Mouse (Mus musculus): ENCODE measurements around the gene Upf1. TPM values are rescaled to one million over a fixed set of nuclear protein-coding genes. Genes with fewer than 3 reads are reported as not detected.

Upf1 gene
- polyA plus RNA-seq, 1 experiment from 2014 or later: 11.3 TPM

DNA sequence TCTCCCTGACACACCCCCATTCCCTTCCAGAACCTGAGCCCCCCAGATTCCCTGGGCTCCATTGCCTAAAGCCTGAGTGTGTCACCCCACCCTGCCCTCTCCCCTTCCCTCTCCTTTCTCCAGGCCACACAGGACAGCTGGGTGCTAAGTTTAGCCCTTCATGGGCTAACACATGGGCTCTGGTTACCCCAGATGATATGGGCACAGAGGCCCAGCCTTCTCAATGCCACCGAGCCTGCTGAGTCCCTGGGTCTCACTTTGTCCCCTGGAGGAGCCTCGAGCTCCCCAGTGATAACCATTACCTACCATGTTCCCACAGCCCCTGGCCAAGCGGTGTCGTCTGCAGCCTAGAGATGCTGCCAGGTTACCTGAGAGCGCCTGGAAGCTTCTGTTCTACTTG is 35.2 kb downstream of the Upf1 start:
- Histone ChIP-seq H3K27me3 (ENCODE audit: control insufficient read depth, insufficient read depth, low read depth, low read length) (no peaks in the 10 kb centered on the region), H3K27ac (ENCODE audit: low read length) (peak overlapping the region; percentile 97), H3K4me2 (ENCODE audit: low read length) (peak overlapping the region; percentile 61), H3K4me3 (ENCODE audit: low read depth, low read length) (peak overlapping the region; percentile 78; the same call in 1 of the 2 replicates), H3K36me3 (ENCODE audit: control insufficient read depth, insufficient read depth, low read length) (peaks cover 9% of the 10 kb centered on the region), H3K9ac (ENCODE audit: low read depth, low read length) (no peak overlapping the region), H3K9me3 (replicated peaks; ENCODE audit: control insufficient read depth, low read length, poor library complexity, severe bottlenecking) (no peaks in the 10 kb centered on the region), H3K4me1 (ENCODE audit: control insufficient read depth, insufficient read depth, low read length) (peaks cover 22% of the 10 kb centered on the region)
- 86% methylated on average over 5 of the region's 5 CpGs for WGBS
- no peak for ATAC-seq

GRCm38 (mm10) chr8:70316511-70317504 is 36.3 kb downstream of the Upf1 start:
- peak; percentile 88 for ATAC-seq
- H3K4me2 ChIP-seq (ENCODE audit: low read length): peak overlapping the region; percentile 61
- WGBS: 10% methylated on average over 15 of the region's 15 CpGs
- H3K4me1 ChIP-seq (ENCODE audit: control insufficient read depth, insufficient read depth, low read length): peaks cover 22% of the 10 kb centered on the region
- H3K27ac ChIP-seq (ENCODE audit: low read length): peak overlapping the region; percentile 97
- H3K27me3 ChIP-seq (ENCODE audit: control insufficient read depth, insufficient read depth, low read depth, low read length): no peaks in the 10 kb centered on the region
- peak overlapping the region; percentile 88 for H3K9ac ChIP-seq (ENCODE audit: low read depth, low read length)
- no peaks in the 10 kb centered on the region for H3K9me3 ChIP-seq (replicated peaks; ENCODE audit: control insufficient read depth, low read length, poor library complexity, severe bottlenecking)
- H3K4me3 ChIP-seq (ENCODE audit: low read depth, low read length): peak overlapping the region; percentile 78
- peaks cover 12% of the 10 kb centered on the region for H3K36me3 ChIP-seq (ENCODE audit: control insufficient read depth, insufficient read depth, low read length)

- Histone ChIP-seq H3K36me3 (ENCODE audit: control insufficient read depth, insufficient read depth, low read length) (peaks cover 21% of the 10 kb centered on the region), H3K9me3 (replicated peaks; ENCODE audit: control insufficient read depth, low read length, poor library complexity, severe bottlenecking) (no peaks in the 10 kb centered on the region), H3K4me2 (ENCODE audit: low read length) (peak within 1 kb of the TSS; percentile 61), H3K4me1 (ENCODE audit: control insufficient read depth, insufficient read depth, low read length) (peaks cover 22% of the 10 kb centered on the region), H3K9ac (ENCODE audit: low read depth, low read length) (peak within 1 kb of the TSS; percentile 88), H3K4me3 (ENCODE audit: low read depth, low read length) (peak within 1 kb of the TSS; percentile 78), H3K27me3 (ENCODE audit: control insufficient read depth, insufficient read depth, low read depth, low read length) (no peaks in the 10 kb centered on the region), H3K27ac (ENCODE audit: low read length) (peak within 1 kb of the TSS; percentile 97)
- peak; percentile 59 for ATAC-seq
- WGBS: 1% methylated on average over 66 of the region's 66 CpGs
Observed at GRCm38 (mm10) chr8:70315624-70316510, 37.2 kb downstream of the Upf1 start, which contains the start of gene Cers1. Cers1 (plus strand) TSS chr8:70315775.

- H3K4me3 ChIP-seq (ENCODE audit: low read depth, low read length): no peak overlapping the region
- no peaks in the 10 kb centered on the region for H3K27me3 ChIP-seq (ENCODE audit: control insufficient read depth, insufficient read depth, low read depth, low read length)
- peaks cover 21% of the 10 kb centered on the region for H3K36me3 ChIP-seq (ENCODE audit: control insufficient read depth, insufficient read depth, low read length)
- peaks cover 22% of the 10 kb centered on the region for H3K4me1 ChIP-seq (ENCODE audit: control insufficient read depth, insufficient read depth, low read length)
- H3K27ac ChIP-seq (ENCODE audit: low read length): no peak overlapping the region
- no peak overlapping the region for H3K9ac ChIP-seq (ENCODE audit: low read depth, low read length)
- no peak for ATAC-seq
- no peak overlapping the region for H3K4me2 ChIP-seq (ENCODE audit: low read length)
- H3K9me3 ChIP-seq (replicated peaks; ENCODE audit: control insufficient read depth, low read length, poor library complexity, severe bottlenecking): no peaks in the 10 kb centered on the region
- WGBS: 88% methylated on average over 2 of the region's 2 CpGs
Observed at GRCm38 (mm10) chr8:70313399-70313798, 39.7 kb downstream of the Upf1 start.

DNA sequence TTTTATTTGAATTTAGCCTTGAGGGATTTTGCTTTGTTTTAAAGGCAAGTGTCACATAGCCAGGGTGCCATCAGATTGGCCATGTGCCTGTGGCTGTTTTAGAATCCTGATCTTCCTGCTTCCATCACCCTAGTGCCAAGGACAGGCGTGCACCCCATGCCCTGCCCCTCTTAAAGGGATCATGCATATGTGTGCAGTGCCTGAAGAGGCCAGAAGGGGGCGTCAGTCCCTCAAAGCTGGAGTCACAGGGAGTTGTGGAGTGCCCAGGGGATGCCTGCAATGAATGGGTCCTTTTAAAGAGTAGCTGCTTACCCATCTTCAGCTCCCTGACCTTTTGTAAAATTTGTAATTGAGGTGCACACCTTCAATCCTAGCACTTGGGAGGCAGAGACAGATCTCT is 43.8 kb downstream of the Upf1 start:
- H3K27ac ChIP-seq (ENCODE audit: low read length): no peak overlapping the region
- no peak for ATAC-seq
- H3K27me3 ChIP-seq (ENCODE audit: control insufficient read depth, insufficient read depth, low read depth, low read length): no peaks in the 10 kb centered on the region
- no peak overlapping the region for H3K9ac ChIP-seq (ENCODE audit: low read depth, low read length)
- no peaks in the 10 kb centered on the region; the same call in 1 of the 2 replicates for H3K4me1 ChIP-seq (ENCODE audit: control insufficient read depth, insufficient read depth, low read length)
- 30% methylated on average over 2 of the region's 2 CpGs for WGBS
- H3K4me2 ChIP-seq (ENCODE audit: low read length): no peak overlapping the region
- H3K36me3 ChIP-seq (ENCODE audit: control insufficient read depth, insufficient read depth, low read length): peaks cover 33% of the 10 kb centered on the region
- no peak overlapping the region for H3K4me3 ChIP-seq (ENCODE audit: low read depth, low read length)
- H3K9me3 ChIP-seq (replicated peaks; ENCODE audit: control insufficient read depth, low read length, poor library complexity, severe bottlenecking): no peaks in the 10 kb centered on the region

DNA sequence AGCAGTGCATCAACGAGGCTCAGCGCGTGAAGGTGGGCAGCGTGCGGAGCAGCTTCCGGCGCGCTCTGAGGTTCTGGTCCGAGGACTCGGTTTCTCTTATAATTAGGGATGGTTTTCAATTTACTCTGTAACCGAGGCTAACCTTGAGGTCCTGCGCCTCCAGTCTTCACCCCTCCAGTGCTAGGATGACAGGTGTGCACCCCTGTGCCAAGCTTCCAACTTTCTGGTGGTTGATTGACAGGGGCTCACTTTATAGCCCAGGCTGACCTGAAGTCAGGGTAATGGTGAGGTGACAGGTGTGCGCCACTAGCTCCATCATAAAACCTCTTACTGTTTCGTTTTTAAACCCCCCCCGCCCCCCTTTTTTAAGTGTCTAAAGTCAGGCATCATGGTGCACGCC is 50.2 kb downstream of the Upf1 start:
- no peaks in the 10 kb centered on the region for H3K9me3 ChIP-seq (replicated peaks; ENCODE audit: control insufficient read depth, low read length, poor library complexity, severe bottlenecking)
- peak overlapping the region; percentile 85 for H3K4me3 ChIP-seq (ENCODE audit: low read depth, low read length)
- peak overlapping the region; percentile 81 for H3K27ac ChIP-seq (ENCODE audit: low read length)
- H3K4me1 ChIP-seq (ENCODE audit: control insufficient read depth, insufficient read depth, low read length): peaks cover 24% of the 10 kb centered on the region
- peak; percentile 62 for ATAC-seq
- peaks cover 18% of the 10 kb centered on the region for H3K36me3 ChIP-seq (ENCODE audit: control insufficient read depth, insufficient read depth, low read length)
- peak overlapping the region; percentile 96 for H3K4me2 ChIP-seq (ENCODE audit: low read length)
- 5% methylated on average over 16 of the region's 16 CpGs for WGBS
- H3K27me3 ChIP-seq (ENCODE audit: control insufficient read depth, insufficient read depth, low read depth, low read length): no peaks in the 10 kb centered on the region
- peak overlapping the region; percentile 78 for H3K9ac ChIP-seq (ENCODE audit: low read depth, low read length)

GRCm38 (mm10) chr8:70302358-70302890 is 50.7 kb downstream of the Upf1 start, which contains the start of the genes Ddx49 and Cope:
Ddx49 (minus strand) TSS chr8:70302489.
Cope (plus strand) TSS chr8:70302518.
- Histone ChIP-seq H3K27me3 (ENCODE audit: control insufficient read depth, insufficient read depth, low read depth, low read length) (no peaks in the 10 kb centered on the region), H3K4me3 (ENCODE audit: low read depth, low read length) (peak within 1 kb of the TSS; percentile 85), H3K4me2 (ENCODE audit: low read length) (peak within 1 kb of the TSS; percentile 96), H3K4me1 (ENCODE audit: control insufficient read depth, insufficient read depth, low read length) (peaks cover 24% of the 10 kb centered on the region), H3K36me3 (ENCODE audit: control insufficient read depth, insufficient read depth, low read length) (peaks cover 16% of the 10 kb centered on the region), H3K9ac (ENCODE audit: low read depth, low read length) (peak within 1 kb of the TSS; percentile 78), H3K9me3 (replicated peaks; ENCODE audit: control insufficient read depth, low read length, poor library complexity, severe bottlenecking) (no peaks in the 10 kb centered on the region), H3K27ac (ENCODE audit: low read length) (peak within 1 kb of the TSS; percentile 81)
- peak; percentile 92 for ATAC-seq
- WGBS: under 1% methylated on average over 40 of the region's 40 CpGs

DNA sequence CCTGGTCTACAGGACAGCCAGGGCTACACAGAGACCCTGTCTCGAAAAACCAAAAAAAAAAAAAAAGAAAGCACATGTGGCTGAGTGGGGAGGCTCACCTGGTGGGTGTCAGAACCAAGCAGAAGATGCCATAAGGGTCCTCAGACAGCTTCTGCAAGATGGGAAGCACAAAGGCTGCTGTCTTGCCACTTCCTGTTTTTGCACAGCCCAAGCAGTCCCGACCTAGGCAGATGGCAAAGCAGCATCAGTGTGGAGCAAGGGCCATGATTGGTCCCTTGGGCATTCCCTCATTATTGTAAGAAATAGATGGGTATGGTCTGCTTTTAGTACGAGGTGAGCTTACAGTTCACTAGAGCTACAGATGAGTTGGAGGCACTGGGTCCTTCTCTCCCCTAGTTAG is 52.2 kb downstream of the Upf1 start:
- no peaks in the 10 kb centered on the region for H3K27me3 ChIP-seq (ENCODE audit: control insufficient read depth, insufficient read depth, low read depth, low read length)
- 81% methylated on average over 3 of the region's 3 CpGs for WGBS
- peaks cover 24% of the 10 kb centered on the region for H3K36me3 ChIP-seq (ENCODE audit: control insufficient read depth, insufficient read depth, low read length)
- H3K4me3 ChIP-seq (ENCODE audit: low read depth, low read length): no peak overlapping the region
- no peak overlapping the region for H3K9ac ChIP-seq (ENCODE audit: low read depth, low read length)
- H3K27ac ChIP-seq (ENCODE audit: low read length): no peak overlapping the region
- H3K9me3 ChIP-seq (replicated peaks; ENCODE audit: control insufficient read depth, low read length, poor library complexity, severe bottlenecking): no peaks in the 10 kb centered on the region
- no peak for ATAC-seq
- H3K4me1 ChIP-seq (ENCODE audit: control insufficient read depth, insufficient read depth, low read length): peaks cover 24% of the 10 kb centered on the region
- no peak overlapping the region for H3K4me2 ChIP-seq (ENCODE audit: low read length)
